In genomic region chr6:13069302-13070146, GRCm38 (mm10) we compare ENCODE assay signal across 8 mouse cellular contexts. TPM values are rescaled to one million over a fixed set of nuclear protein-coding genes. Genes with fewer than 3 reads are reported as not detected.
DNase-seq lines count a peak whose midpoint lies in the region; ATAC-seq and TF ChIP-seq lines count a peak whose summit lies in the region.

Tmem106b (plus strand) TSS chr6:13069759.

- peak; percentile 85 for TF ChIP-seq POLR2A in CH12.LX (IDR thresholded peaks at IDR 0.05; ENCODE audit: low read depth, low read length)

- peak; percentile 100 for ATAC-seq in forebrain, embryonic 11.5 days (replicated peaks; ENCODE audit: low FRiP score)
- peak; percentile 99 for ATAC-seq in heart, embryonic 16.5 days (replicated peaks; ENCODE audit: extremely low read depth, insufficient read depth, low FRiP score)
- ATAC-seq in liver, embryonic 15.5 days (ENCODE audit: insufficient read depth) = peak; percentile 99
- peak; percentile 100 for ATAC-seq in neural tube, embryonic 12.5 days (ENCODE audit: low FRiP score, low read depth)

- in situ Hi-C loops in CH12.LX (cut with MboI; ENCODE audit: low pct_ligation_motif_present, low pct_unique_long_range_greater_than_20kb, low sequenced_read_pairs) = no loop called here

- TF ChIP-seq CTCF in CH12.LX (conservative IDR thresholded peaks at IDR 0.05 in 1 of 2, IDR thresholded peaks at IDR 0.05 in 1 of 2; ENCODE audit: low read depth in 2 of 2, low read length in 2 of 2) = no peak

- H3K9ac ChIP-seq in CH12.LX (ENCODE audit: insufficient read depth, low read depth) = peak within 1 kb of the TSS; percentile 79
- H3K9ac ChIP-seq in forebrain, embryonic 11.5 days (ENCODE audit: low read length) = peak within 1 kb of the TSS; percentile 86
- H3K9ac ChIP-seq in heart, embryonic 16.5 days (ENCODE audit: low read length) = peak within 1 kb of the TSS; percentile 98
- peak within 1 kb of the TSS; percentile 95 for H3K9ac ChIP-seq in liver, embryonic 15.5 days
- H3K9ac ChIP-seq in neural tube, embryonic 12.5 days = peak within 1 kb of the TSS; percentile 95

- no peak; the same call in 1 of the 2 replicates for TF ChIP-seq EP300 in CH12.LX (IDR thresholded peaks at IDR 0.05; ENCODE audit: low read length)

- H3K36me3 ChIP-seq in CH12.LX (replicated peaks in 1 of 2; ENCODE audit: control insufficient read depth in 1 of 2, insufficient read depth in 1 of 2, low read length in 1 of 2) = peaks cover 14 to 29% of the 10 kb centered on the region in 2 experiments
- no peaks in the 10 kb centered on the region for H3K36me3 ChIP-seq in forebrain, embryonic 11.5 days (ENCODE audit: control insufficient read depth, insufficient read depth, low read length)
- H3K36me3 ChIP-seq in heart, embryonic 16.5 days (ENCODE audit: control insufficient read depth, insufficient read depth) = peaks cover 24% of the 10 kb centered on the region
- peaks cover 4% of the 10 kb centered on the region; the same call in 1 of the 2 replicates for H3K36me3 ChIP-seq in liver, embryonic 15.5 days (replicated peaks)
- peaks cover 23% of the 10 kb centered on the region for H3K36me3 ChIP-seq in neural tube, embryonic 12.5 days

- TF ChIP-seq RAD21 in CH12.LX (IDR thresholded peaks at IDR 0.05; ENCODE audit: low read depth, low read length) = no peak

- peak within 1 kb of the TSS; percentile 84 to 98 (median 90) for H3K4me3 ChIP-seq in CH12.LX (replicated peaks in 1 of 3; ENCODE audit: low read depth in 2 of 3, low read length in 2 of 3, poor library complexity in 1 of 3)
- peak within 1 kb of the TSS; percentile 78 for H3K4me3 ChIP-seq in forebrain, embryonic 11.5 days (ENCODE audit: low read depth, low read length)
- peak within 1 kb of the TSS; percentile 99 for H3K4me3 ChIP-seq in heart, embryonic 16.5 days (ENCODE audit: low read length)
- H3K4me3 ChIP-seq in liver, embryonic 15.5 days (replicated peaks) = peak within 1 kb of the TSS; percentile 92
- peak within 1 kb of the TSS; percentile 94 for H3K4me3 ChIP-seq in neural tube, embryonic 12.5 days

- no peaks in the 10 kb centered on the region for H3K79me2 ChIP-seq in CH12.LX (replicated peaks; ENCODE audit: control insufficient read depth, extremely low read depth, insufficient read depth, poor library complexity, severe bottlenecking)

- H3K27me3 ChIP-seq in CH12.LX (replicated peaks) = no peaks in the 10 kb centered on the region
- H3K27me3 ChIP-seq in forebrain, embryonic 11.5 days (ENCODE audit: control insufficient read depth, insufficient read depth, low read length) = no peaks in the 10 kb centered on the region
- H3K27me3 ChIP-seq in heart, embryonic 16.5 days (ENCODE audit: control insufficient read depth, insufficient read depth, low read length) = no peaks in the 10 kb centered on the region
- H3K27me3 ChIP-seq in liver, embryonic 15.5 days = no peaks in the 10 kb centered on the region
- no peaks in the 10 kb centered on the region for H3K27me3 ChIP-seq in neural tube, embryonic 12.5 days (replicated peaks)

- H3K9me3 ChIP-seq in CH12.LX (replicated peaks; ENCODE audit: low read length) = no peaks in the 10 kb centered on the region
- H3K9me3 ChIP-seq in forebrain, embryonic 11.5 days (ENCODE audit: control insufficient read depth, low read length) = no peaks in the 10 kb centered on the region
- no peaks in the 10 kb centered on the region for H3K9me3 ChIP-seq in heart, embryonic 16.5 days (replicated peaks; ENCODE audit: control insufficient read depth, low read length)
- H3K9me3 ChIP-seq in liver, embryonic 15.5 days (replicated peaks) = no peaks in the 10 kb centered on the region
- no peaks in the 10 kb centered on the region for H3K9me3 ChIP-seq in neural tube, embryonic 12.5 days

- H3K4me1 ChIP-seq in CH12.LX (ENCODE audit: control insufficient read depth in 1 of 2, insufficient read depth in 2 of 2) = peaks cover 0 to 11% of the 10 kb centered on the region in 2 experiments; a peak in 2 of 4 replicates
- no peaks in the 10 kb centered on the region for H3K4me1 ChIP-seq in forebrain, embryonic 11.5 days (replicated peaks; ENCODE audit: control insufficient read depth, insufficient read depth, low read length)
- H3K4me1 ChIP-seq in heart, embryonic 16.5 days (ENCODE audit: control insufficient read depth, insufficient read depth, low read length) = peaks cover 5% of the 10 kb centered on the region
- peaks cover 11% of the 10 kb centered on the region for H3K4me1 ChIP-seq in liver, embryonic 15.5 days (replicated peaks)
- peaks cover 5% of the 10 kb centered on the region for H3K4me1 ChIP-seq in neural tube, embryonic 12.5 days

- peak within 1 kb of the TSS; percentile 80 for H3K4me2 ChIP-seq in CH12.LX (ENCODE audit: insufficient read depth, low read depth, poor library complexity, severe bottlenecking)
- peak within 1 kb of the TSS; percentile 50 for H3K4me2 ChIP-seq in forebrain, embryonic 11.5 days (ENCODE audit: low read depth, low read length, severe bottlenecking)
- peak within 1 kb of the TSS; percentile 71 for H3K4me2 ChIP-seq in heart, embryonic 16.5 days (ENCODE audit: low read depth, low read length)
- peak within 1 kb of the TSS; percentile 74 for H3K4me2 ChIP-seq in liver, embryonic 15.5 days
- H3K4me2 ChIP-seq in neural tube, embryonic 12.5 days (replicated peaks) = peak within 1 kb of the TSS; percentile 72

- dilution Hi-C loops in CH12.LX (cut with MboI; ENCODE audit: extremely low pct_ligation_motif_present, extremely low pct_unique_long_range_greater_than_20kb, low sequenced_read_pairs) = no loop called here

- 4% methylated on average over 60 of the region's 61 CpGs for WGBS in forebrain, embryonic 11.5 days
- 2% methylated on average over 61 of the region's 61 CpGs for WGBS in heart, embryonic 16.5 days
- 2% methylated on average over 61 of the region's 61 CpGs for WGBS in liver, embryonic 15.5 days (ENCODE audit: insufficient replicate concordance)
- WGBS in neural tube, embryonic 12.5 days = 4% methylated on average over 61 of the region's 61 CpGs

- peak within 1 kb of the TSS; percentile 44; the same call in 1 of the 2 replicates for H3K27ac ChIP-seq in CH12.LX (ENCODE audit: insufficient read depth, low read depth)
- 0 out of 2 replicates have a peak within 1 kb of the TSS, but pooled peaks have one; percentile 21 for H3K27ac ChIP-seq in forebrain, embryonic 11.5 days (ENCODE audit: low read depth, low read length)
- H3K27ac ChIP-seq in heart, embryonic 16.5 days (ENCODE audit: low read length) = peak within 1 kb of the TSS; percentile 96
- H3K27ac ChIP-seq in liver, embryonic 15.5 days (replicated peaks) = peak within 1 kb of the TSS; percentile 75
- 0 out of 2 replicates have a peak within 1 kb of the TSS, but pooled peaks have one; percentile 37 for H3K27ac ChIP-seq in neural tube, embryonic 12.5 days

- DNase-seq in CH12.LX (ENCODE audit: extremely low read depth) = peak; percentile 95
- DNase-seq in c-Kit-positive CD71-positive TER-119-negative erythroid progenitor cells, embryonic 14.5 days (ENCODE audit: low read depth) = peak; percentile 87
- peak; percentile 97 for DNase-seq in forebrain, embryonic 11.5 days (ENCODE audit: low spot score)
- DNase-seq in kidney, postnatal 36 days = peak; percentile 98
- DNase-seq in telencephalon, adult 2 months (ENCODE audit: low read depth, low spot score) = peak; percentile 92

TF ChIP-seq in CH12.LX, 34 proteins besides CTCF, POLR2A, EP300 and RAD21 (continues in another document):
- TF ChIP-seq KAT2A (IDR thresholded peaks at IDR 0.05; ENCODE audit: insufficient replicate concordance, low read length) (peak; percentile 68; the same call in 1 of the 2 replicates), USF2 (conservative IDR thresholded peaks at IDR 0.05; ENCODE audit: low read depth, low read length) (no peak), CHD2 (IDR thresholded peaks at IDR 0.05; ENCODE audit: low read length) (peak; percentile 76), NELFE (IDR thresholded peaks at IDR 0.05; ENCODE audit: low read depth, low read length) (peak; percentile 90), GABPA (IDR thresholded peaks at IDR 0.05; ENCODE audit: insufficient replicate concordance, low read depth, low read length) (no peak), UBTF (IDR thresholded peaks at IDR 0.05; ENCODE audit: low read depth, low read length) (peak; percentile 48; the same call in 1 of the 2 replicates), CHD1 (IDR thresholded peaks at IDR 0.05; ENCODE audit: low read depth, low read length) (no peak), JUN (IDR thresholded peaks at IDR 0.05; ENCODE audit: insufficient read depth, low read depth, low read length) (no peak), BHLHE40 (IDR thresholded peaks at IDR 0.05; ENCODE audit: low read depth, low read length) (peak; percentile 43; the same call in 1 of the 2 replicates), ETS1 (conservative IDR thresholded peaks at IDR 0.05; ENCODE audit: low read depth, low read length) (no peak; the same call in none of the 2 replicates), MXI1 (IDR thresholded peaks at IDR 0.05; ENCODE audit: low read depth, low read length) (peak; percentile 31; the same call in 1 of the 2 replicates), ZNF384 (IDR thresholded peaks at IDR 0.05; ENCODE audit: low read depth, low read length) (no peak), PAX5 (IDR thresholded peaks at IDR 0.05; ENCODE audit: low read length) (no peak), MAX (IDR thresholded peaks at IDR 0.05; ENCODE audit: low read length) (peak; percentile 40; the same call in 1 of the 2 replicates), MYC (IDR thresholded peaks at IDR 0.05; ENCODE audit: low read depth, low read length) (0 out of 2 replicates have a peak, but pooled peaks have one; percentile 16), NRF1 (IDR thresholded peaks at IDR 0.05; ENCODE audit: low read depth, low read length) (peak; percentile 98), ZMIZ1 (IDR thresholded peaks at IDR 0.05; ENCODE audit: low read depth, low read length) (peak; percentile 47; the same call in 1 of the 2 replicates), ELF1 (IDR thresholded peaks at IDR 0.05; ENCODE audit: low read depth, low read length) (peak; percentile 85), ZKSCAN1 (IDR thresholded peaks at IDR 0.05; ENCODE audit: borderline replicate concordance, low read depth, low read length) (no peak), MEF2A (IDR thresholded peaks at IDR 0.05; ENCODE audit: borderline replicate concordance, low read depth, low read length) (peak; percentile 22; the same call in 1 of the 2 replicates), MAZ (IDR thresholded peaks at IDR 0.05; ENCODE audit: low read depth, low read length) (0 out of 2 replicates have a peak, but pooled peaks have one; percentile 29)

RNA-seq across cellular contexts. Expression of gene Tmem106b, which starts in this region (rescaled TPM):
- 17.1 and 19.8 TPM in 2 replicates for total RNA-seq in CH12.LX (2012; rRNA removed)
- 23.1 and 28.4 TPM in 2 replicates for total RNA-seq in CH12.LX (2014; rRNA removed)
- polyA plus RNA-seq in CH12.LX (2012; ENCODE audit: insufficient read length, low read depth) = 23.3 and 25.0 TPM in 2 replicates
- polyA plus RNA-seq in forebrain, embryonic 11.5 days (2014; fragmentation: Nextera tagmentation; extraction: Ambion mirVana) = 23.8 and 27.2 TPM in 2 replicates
- 37.2 and 40.4 TPM in 2 replicates for polyA plus RNA-seq in heart, embryonic 16.5 days (2015; fragmentation: Nextera tagmentation; extraction: Ambion mirVana)
- 9.6 and 10.2 TPM in 2 replicates for polyA plus RNA-seq in liver, embryonic 15.5 days (2015; fragmentation: Nextera tagmentation; extraction: Ambion mirVana)
- 30.4 and 38.1 TPM in 2 replicates for polyA plus RNA-seq in neural tube, embryonic 12.5 days (2016; fragmentation: Nextera tagmentation; extraction: Ambion mirVana)

Comparison
In these comparisons a context has a peak if more than half of its experiments do, and no peak if none do; other contexts are left out.
1. Peak in every context shown above with its lines: DNase-seq, ATAC-seq, H3K4me3 ChIP-seq and H3K27ac ChIP-seq.
2. H3K27ac ChIP-seq: peak in every context shown above with its lines; median percentile 96 in heart, embryonic 16.5 days; 75 in liver, embryonic 15.5 days; 44 in CH12.LX; 37 in neural tube, embryonic 12.5 days; 21 in forebrain, embryonic 11.5 days.